Mouse (Mus musculus): ENCODE data around the gene Zfp146. TPM values are rescaled to one million over a fixed set of nuclear protein-coding genes. Genes with fewer than 3 reads are reported as not detected.
A peak's percentile ranks its signal among the peaks of the same experiment; 100 is the strongest.
"Not testable (repeated sequence)": the region's sequence is repeated elsewhere in the genome, so short reads cannot be mapped to it uniquely, and the experiment has no call there.

The Zfp146 gene
- total RNA-seq, 2 experiments from 2014 or later: 23.5 to 27.0 TPM

DNA sequence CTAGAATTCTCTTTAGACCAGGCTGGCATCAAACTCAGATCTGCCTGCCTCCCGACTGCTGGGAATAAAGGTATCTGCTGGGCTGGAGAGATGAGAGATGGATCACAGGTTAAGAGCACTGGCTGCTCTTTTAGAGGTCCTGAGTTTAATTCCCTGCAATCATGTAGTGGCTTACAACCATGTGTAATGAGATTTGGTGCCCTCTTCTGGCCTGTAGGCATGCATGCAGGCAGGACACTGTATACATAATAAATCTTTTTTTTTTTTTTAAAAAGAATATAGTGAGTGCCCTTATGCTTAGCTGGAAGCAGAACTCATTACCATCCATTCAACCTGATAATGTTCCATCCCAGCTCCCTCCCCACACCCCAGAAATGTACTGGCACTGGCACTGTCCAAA is 15.5 kb downstream of the Zfp146 start:
- DNase-seq: no peak
- intact Hi-C loops (cut with DNase I; ENCODE audit: low total_unique reads): no loop called here

DNA sequence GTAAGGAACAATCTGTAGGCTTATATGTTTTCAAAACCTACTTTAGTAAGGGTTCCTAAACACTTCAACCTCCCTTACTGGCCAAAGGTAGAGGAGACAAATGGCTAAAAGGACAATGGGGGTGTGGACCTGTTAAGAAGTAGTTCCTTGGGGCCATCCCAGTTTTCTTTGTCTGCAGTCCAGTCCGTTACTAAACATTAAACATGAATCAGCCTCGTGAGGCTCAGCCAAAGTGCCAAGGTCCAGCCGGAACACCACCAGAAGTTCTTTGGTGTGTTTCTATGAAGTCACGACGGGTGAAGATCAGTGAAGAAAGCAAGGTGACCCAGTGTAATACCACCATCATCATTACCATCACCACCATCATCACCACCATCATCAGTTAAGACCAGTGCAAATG is 22.5 kb downstream of the Zfp146 start:
- no peak for DNase-seq
- intact Hi-C loops (cut with DNase I; ENCODE audit: low total_unique reads): loop anchor here (2.0 kb wide), 1 partner anchor 14 kb away; no protein-coding TSS in a partner anchor

DNA sequence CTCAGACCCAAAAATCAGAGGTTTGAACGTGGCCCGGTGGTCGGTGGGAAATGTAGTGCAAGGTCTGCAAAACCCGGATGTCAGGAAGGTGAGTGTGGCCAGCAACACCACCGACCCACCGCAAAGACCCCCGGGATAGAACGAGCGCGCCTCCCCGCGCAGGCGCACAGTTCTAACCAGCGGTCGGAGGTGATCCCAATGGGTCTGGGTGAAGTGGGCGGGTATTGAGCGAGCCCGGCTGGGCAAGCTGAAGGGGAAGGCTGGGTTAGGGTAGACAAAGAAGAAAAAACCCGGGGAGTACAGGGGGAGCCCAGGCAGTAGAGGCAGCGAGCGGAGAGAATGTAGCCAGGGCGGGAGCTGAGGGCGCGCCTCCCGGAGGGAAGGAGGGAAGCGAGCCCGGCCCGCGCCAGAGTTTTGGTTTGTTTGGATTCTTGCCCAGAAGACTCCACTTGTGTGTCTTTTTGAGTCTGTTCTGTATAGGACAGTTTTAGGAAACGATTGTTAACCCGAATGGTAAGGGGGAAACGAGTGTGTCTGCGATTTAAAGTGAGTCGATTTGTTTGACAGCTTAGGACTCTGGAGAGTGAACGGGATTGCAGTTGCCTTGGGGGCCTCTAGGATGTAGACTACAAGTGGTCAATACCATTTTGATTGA is 25.9 kb downstream of the Zfp146 start:
- DNase-seq: peak; percentile 63
- intact Hi-C loops (cut with DNase I; ENCODE audit: low total_unique reads): no loop called here

DNA sequence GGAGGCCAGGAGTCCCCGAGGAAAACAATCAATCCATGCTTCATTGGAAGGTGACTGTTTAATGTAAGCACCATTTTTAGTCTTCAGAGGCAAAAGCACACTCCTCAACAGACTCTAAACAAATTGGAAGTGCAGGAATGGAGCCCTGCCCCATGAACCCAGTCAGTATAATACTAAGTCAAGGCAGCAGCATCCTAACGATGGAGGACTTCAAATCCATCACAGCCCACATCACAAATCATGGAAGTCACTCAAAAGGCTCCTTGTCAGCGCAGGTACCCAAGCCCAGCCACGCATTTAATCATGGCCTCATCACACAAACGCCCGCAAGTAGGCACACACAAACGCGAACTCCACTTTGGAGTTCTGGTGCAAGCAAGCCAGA is 26.4 kb downstream of the Zfp146 start:
- DNase-seq: no peak
- intact Hi-C loops (cut with DNase I; ENCODE audit: low total_unique reads): no loop called here

DNA sequence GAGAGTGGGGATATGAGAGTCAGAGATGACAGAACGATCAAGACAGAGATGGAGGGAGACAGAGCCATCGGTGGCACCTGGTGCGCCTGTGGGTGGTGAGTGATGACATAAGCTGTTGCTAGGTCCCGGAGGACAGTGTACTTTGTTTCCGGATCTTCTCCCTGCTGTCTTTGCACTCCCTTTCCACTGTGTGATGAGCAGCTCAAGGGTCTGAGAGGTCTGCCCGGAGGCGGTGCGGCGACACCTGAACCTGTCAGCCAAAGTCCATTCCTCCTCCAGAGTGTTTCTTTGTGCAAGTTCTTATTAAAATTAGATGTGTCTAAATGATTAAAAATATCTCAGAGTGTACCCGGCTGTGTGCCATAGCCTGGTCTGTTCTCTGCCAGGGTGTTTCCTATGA is 32.7 kb downstream of the Zfp146 start:
- no peak for DNase-seq
- intact Hi-C loops (cut with DNase I; ENCODE audit: low total_unique reads): no loop called here

DNA sequence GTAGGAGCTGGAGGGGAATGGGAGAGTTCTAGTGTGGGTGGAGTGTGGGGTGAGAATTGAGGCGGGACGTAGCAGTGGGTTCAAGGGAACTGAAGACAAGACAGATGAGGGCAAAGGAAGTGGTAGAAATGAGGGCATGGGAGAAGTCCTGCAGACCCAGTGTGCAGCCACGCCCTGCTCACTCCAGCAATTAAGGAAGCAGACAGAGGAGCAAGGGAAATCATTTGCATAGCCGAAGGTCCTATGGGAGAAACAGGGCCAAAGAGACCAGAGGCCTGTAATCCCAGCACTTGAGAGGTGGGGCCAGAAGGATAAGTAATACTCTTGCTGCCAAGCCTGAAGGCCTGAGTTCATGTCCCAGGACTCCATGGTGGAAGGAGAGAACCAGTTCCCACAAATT is 37.2 kb downstream of the Zfp146 start:
- intact Hi-C loops (cut with DNase I; ENCODE audit: low total_unique reads): no loop called here
- DNase-seq: no peak

DNA sequence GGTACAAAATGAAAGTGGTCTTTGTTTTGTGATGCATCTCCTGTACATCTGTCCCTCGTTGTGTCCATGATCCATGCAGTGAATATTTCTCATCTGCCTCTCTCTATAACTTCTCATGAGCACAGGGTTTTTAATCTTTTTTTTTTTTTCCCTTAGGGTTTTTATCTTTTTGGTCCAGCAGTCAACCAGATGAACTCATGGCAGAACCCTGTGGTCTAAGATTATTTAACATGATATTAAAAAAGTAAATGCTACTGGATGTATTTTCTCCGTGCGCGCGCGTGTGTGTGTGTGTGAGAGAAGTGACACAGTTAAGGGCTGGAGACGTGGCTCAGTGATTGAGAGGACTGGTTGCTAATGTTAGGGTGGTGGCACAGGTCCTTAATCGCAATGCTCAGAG is 39.6 kb downstream of the Zfp146 start:
- intact Hi-C loops (cut with DNase I; ENCODE audit: low total_unique reads): no loop called here
- DNase-seq: no peak

DNA sequence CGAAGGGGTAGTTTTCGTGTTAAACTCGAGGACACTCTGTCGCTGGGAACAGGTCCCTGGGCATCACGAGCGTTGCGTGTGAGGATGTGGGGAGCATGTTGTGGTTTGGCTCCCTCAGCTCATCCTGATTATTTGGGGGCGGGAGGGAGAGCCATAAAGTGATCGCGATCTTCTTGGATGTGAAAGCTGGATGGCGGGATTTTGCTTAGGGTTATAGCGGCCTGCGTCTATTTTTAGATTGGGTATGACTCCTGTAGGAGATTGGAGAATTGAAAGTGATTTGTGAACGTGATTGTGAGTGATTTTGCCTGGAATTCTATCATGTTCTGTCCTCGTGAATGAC is 47.4 kb downstream of the Zfp146 start:
- DNase-seq: no peak
- intact Hi-C loops (cut with DNase I; ENCODE audit: low total_unique reads): no loop called here

DNA sequence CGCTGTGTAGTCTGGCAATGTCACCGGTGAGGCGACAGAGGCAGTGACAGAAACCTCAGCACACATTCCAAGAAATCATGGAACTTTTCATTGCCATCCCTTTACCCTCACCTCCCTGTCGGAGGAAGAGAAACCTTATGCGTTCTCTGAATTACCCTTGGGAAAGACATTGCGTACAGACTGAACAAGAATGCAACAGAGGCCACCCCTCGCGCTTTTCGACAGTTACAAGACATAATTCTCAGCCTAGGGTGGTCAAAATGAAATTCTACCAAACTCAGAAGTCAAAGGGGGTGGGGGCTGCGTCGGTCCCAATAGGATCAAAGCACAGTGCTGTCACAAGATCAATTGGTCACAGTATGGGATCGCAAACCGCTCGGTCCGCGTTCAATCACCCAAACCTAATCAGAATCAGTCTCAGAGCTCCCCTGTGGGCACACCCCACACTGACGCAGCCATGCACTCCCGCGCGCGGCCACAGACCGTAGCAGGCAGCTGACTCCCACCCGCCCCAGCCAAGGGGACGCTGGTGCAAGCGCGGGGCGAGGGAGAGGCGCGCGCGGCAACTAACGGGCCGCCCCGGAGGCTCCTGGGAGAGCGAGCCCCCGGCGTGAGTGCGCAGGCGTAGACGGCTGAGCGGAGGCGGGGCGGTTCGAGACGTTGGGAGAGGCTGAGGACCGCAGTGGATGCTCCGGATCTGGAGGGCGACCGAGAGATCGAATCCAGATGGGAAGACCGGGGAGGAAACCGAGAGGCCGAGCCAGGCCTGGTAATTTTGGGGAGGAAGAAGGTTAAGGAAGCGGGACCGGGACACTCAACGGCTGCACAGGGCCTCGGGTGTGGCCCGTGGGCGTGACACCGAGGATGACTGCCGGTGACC is 48.0 kb downstream of the Zfp146 start, which contains the start of gene Zfp382:
Zfp382 (plus strand) TSS at position 635 of the 880 bp plus-strand sequence.
- intact Hi-C loops (cut with DNase I; ENCODE audit: low total_unique reads): no loop called here
- peak; percentile 92 for DNase-seq

DNA sequence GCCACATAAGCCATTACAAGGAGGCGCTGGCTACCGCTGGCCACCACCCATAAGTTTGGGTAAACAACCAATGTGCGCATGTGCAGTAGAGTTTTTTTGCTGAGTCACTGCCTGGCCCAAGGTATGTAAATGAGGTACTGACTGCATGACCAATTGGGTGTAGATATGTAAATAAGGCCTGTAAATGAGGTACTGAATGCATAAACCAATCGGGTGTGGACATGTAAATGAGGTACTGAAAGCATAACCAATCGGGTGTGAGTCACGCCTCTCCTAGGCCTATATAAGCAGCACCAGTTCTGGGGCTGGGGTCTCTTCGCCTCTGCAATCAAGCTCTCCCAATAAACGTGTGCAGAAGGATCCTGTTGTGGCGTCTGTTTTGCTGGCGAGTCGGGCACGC is 51.6 kb downstream of the Zfp146 start:
- intact Hi-C loops (cut with DNase I; ENCODE audit: low total_unique reads): loop anchor here (2.0 kb wide), 1 partner anchor 39 kb away; no protein-coding TSS in a partner anchor
- not testable (repeated sequence) for DNase-seq

DNA sequence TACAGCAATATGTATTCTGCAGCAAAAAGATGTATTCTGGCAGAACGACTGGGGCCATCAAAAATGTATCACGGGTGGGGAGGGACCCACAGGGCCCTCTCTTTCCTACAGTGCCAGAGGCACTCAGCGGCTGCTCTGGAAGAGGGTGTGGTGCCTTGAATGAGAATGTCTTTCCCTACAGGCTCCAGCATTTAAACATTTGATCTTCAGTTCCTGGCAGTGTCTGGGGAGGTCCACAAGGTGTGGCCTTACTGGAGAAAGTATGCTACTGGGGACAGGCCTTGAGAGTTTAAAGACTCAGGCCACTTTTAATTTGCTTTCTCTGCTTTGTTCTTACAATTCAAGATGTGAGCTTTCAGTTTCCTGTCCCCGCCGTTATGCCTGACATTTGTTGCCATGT is 53.5 kb downstream of the Zfp146 start:
- intact Hi-C loops (cut with DNase I; ENCODE audit: low total_unique reads): loop anchor here (2.0 kb wide), 1 partner anchor 41 kb away; no protein-coding TSS in a partner anchor
- DNase-seq: no peak

Other genes starting within 250 kb of the Zfp146 start
- 1 to 10 TPM; 4.8 to 7.3 TPM for gene Zfp74, start 215.7 kb downstream of the Zfp146 start, total RNA-seq (2021)
- 10 to 100 TPM; 28.5 to 42.5 TPM for gene Zfp568, start 185.8 kb downstream of the Zfp146 start, total RNA-seq (2021)
- gene Zfp14, start 118.4 kb downstream of the Zfp146 start, total RNA-seq (2021): 1 to 10 TPM; 1.5 to 2.0 TPM
- gene Zfp82, start 96.8 kb downstream of the Zfp146 start, total RNA-seq (2021): 1 to 10 TPM; 1.0 to 1.6 TPM
- gene Gm26920, start 79.3 kb downstream of the Zfp146 start, total RNA-seq (2021): under 1 TPM in 1 of 2 experiments, not detected in 1; 0.80 TPM
- 1 to 10 TPM; 1.1 to 1.8 TPM for gene Zfp566, start 79.2 kb downstream of the Zfp146 start, total RNA-seq (2021)
- gene Zfp260, start 75.0 kb downstream of the Zfp146 start, total RNA-seq (2021): 10 to 100 TPM; 29.9 to 33.5 TPM
- gene Zfp382, start 47.8 kb downstream of the Zfp146 start, total RNA-seq (2021): 1 to 10 TPM; 1.6 to 2.9 TPM
- 100 to 1,000 TPM; 827 to 966 TPM for gene Cox7a1, start 14.4 kb upstream of the Zfp146 start, total RNA-seq (2021)
- 100 to 1,000 TPM; 275 to 320 TPM for gene Capns1, start 29.1 kb upstream of the Zfp146 start, total RNA-seq (2021)
- 10 to 100 TPM; 56.0 to 61.2 TPM for gene Polr2i, start 62.2 kb upstream of the Zfp146 start, total RNA-seq (2021)
- gene Tbcb, start 62.5 kb upstream of the Zfp146 start, total RNA-seq (2021): 10 to 100 TPM; 26.8 to 37.2 TPM
- under 1 TPM in 1 of 2 experiments, not detected in 1; 0.33 TPM for gene Ovol3, start 66.0 kb upstream of the Zfp146 start, total RNA-seq (2021)
- gene Thap8, start 110.3 kb upstream of the Zfp146 start, total RNA-seq (2021): under 1 TPM; 0.16 to 0.29 TPM
- 1 to 10 TPM; 2.9 to 3.1 TPM for gene Wdr62, start 110.7 kb upstream of the Zfp146 start, total RNA-seq (2021)
- 10 to 100 TPM; 18.2 to 20.9 TPM for gene Clip3, start 122.0 kb upstream of the Zfp146 start, total RNA-seq (2021)
- gene Alkbh6, start 139.0 kb upstream of the Zfp146 start, total RNA-seq (2021): 10 to 100 TPM; 16.0 to 17.4 TPM
- gene Syne4, start 145.1 kb upstream of the Zfp146 start, total RNA-seq (2021): 1 to 10 TPM; 1.0 to 1.1 TPM
- under 1 TPM; 0.51 to 0.78 TPM for gene E130208F15Rik, start 152.0 kb upstream of the Zfp146 start, total RNA-seq (2021)
- 10 to 100 TPM in 1 of 2 experiments, 1 to 10 TPM in 1; 7.8 to 10.6 TPM for gene Sdhaf1, start 154.1 kb upstream of the Zfp146 start, total RNA-seq (2021)
- 1 to 10 TPM; 1.5 to 1.8 TPM for gene Lrfn3, start 193.0 kb upstream of the Zfp146 start, total RNA-seq (2021)
- 10 to 100 TPM in 1 of 2 experiments, 1 to 10 TPM in 1; 7.8 to 10.4 TPM for gene Tyrobp, start 244.0 kb upstream of the Zfp146 start, total RNA-seq (2021)